Mouse (Mus musculus) heart, embryonic 10.5 days (tissue): ENCODE results near the gene Clca3a2. TPM values are rescaled to one million over a fixed set of nuclear protein-coding genes. Genes with fewer than 3 reads are reported as not detected.
A peak's percentile ranks its signal among the peaks of the same experiment; 100 is the strongest.
"Not testable (repeated sequence)": the region's sequence is repeated elsewhere in the genome, so short reads cannot be mapped to it uniquely, and the experiment has no call there.

Experiments used
- DNase-seq: peaks from one replicate; pipeline ENCODE4 v3.0.0-alpha.2; 2017; ENCODE audit warnings: low spot score
- H3K27ac ChIP-seq: fragments of 300-500 bp; sonication (generic); 2 replicates; pipeline ENCODE4 v1.5.1; 2016; ENCODE audit warnings: mild to moderate bottlenecking
- H3K27me3 ChIP-seq: fragments of 300-500 bp; sonication (generic); 2 replicates; pipeline ENCODE4 v1.6.1; 2016; ENCODE audit warnings: mild to moderate bottlenecking; ENCODE audit not compliant: poor library complexity, insufficient read depth, severe bottlenecking
- H3K36me3 ChIP-seq: fragments of 300-500 bp; sonication (generic); 2 replicates; pipeline ENCODE4 v1.6.1; 2016; ENCODE audit warnings: mild to moderate bottlenecking, moderate library complexity
- H3K4me1 ChIP-seq: fragments of 300-500 bp; sonication (generic); 2 replicates; pipeline ENCODE4 v1.6.1; 2016; ENCODE audit warnings: mild to moderate bottlenecking
- H3K4me3 ChIP-seq: fragments of 300-500 bp; sonication (generic); 2 replicates; pipeline ENCODE4 v1.5.1; 2016; ENCODE audit warnings: mild to moderate bottlenecking, moderate library complexity
- H3K9me3 ChIP-seq: fragments of 300-500 bp; sonication (generic); 2 replicates; pipeline ENCODE4 v1.6.1; 2016; ENCODE audit warnings: mild to moderate bottlenecking, moderate library complexity
- WGBS: fragments of 180-500 bp; shearing (Covaris S2); methylation state at CpG from one replicate; pipeline ENCODE4 v1.1.7; 2016; 5-methylcytosine and 5-hydroxymethylcytosine counted together
- polyA plus RNA-seq: library from polyadenylated mRNA; unstranded; fragments of >200 nt; fragmentation: Nextera tagmentation; extraction: Ambion mirVana; gene quantifications from 2 replicates; pipeline ENCODE4 v1.2.1, GENCODE M21; 2016

Gene Clca3a2
- polyA plus RNA-seq, 1 experiment from 2014 or later: 0.85 TPM

- H3K4me1 ChIP-seq: 0 out of 2 replicates have a peak, but pooled peaks cover 3% of the 10 kb centered on the region
- WGBS: 82% methylated on average over 4 of the region's 4 CpGs
- H3K27me3 ChIP-seq: no peaks in the 10 kb centered on the region
Observed at GRCm38 (mm10) chr3:144765161-144765560, 54.1 kb downstream of the Clca3a2 start.

GRCm38 (mm10) chr3:144761454-144761853 lies 57.8 kb downstream of the Clca3a2 start:
- Histone ChIP-seq H3K27me3 (no peaks in the 10 kb centered on the region), H3K27ac (no peak overlapping the region), H3K4me1 (0 out of 2 replicates have a peak, but pooled peaks cover 3% of the 10 kb centered on the region), H3K36me3 (no peaks in the 10 kb centered on the region), H3K4me3 (no peak overlapping the region), H3K9me3 (no peaks in the 10 kb centered on the region)
- 70% methylated on average over 6 of the region's 6 CpGs for WGBS
- DNase-seq: no peak

More at GRCm38 (mm10) chr3:144765161-144765560, 54.1 kb downstream of the Clca3a2 start:
- Histone ChIP-seq H3K4me3 (no peak overlapping the region), H3K36me3 (no peaks in the 10 kb centered on the region), H3K9me3 (no peaks in the 10 kb centered on the region), H3K27ac (no peak overlapping the region)
- no peak for DNase-seq

- DNase-seq: peak; percentile 80
- H3K4me1 ChIP-seq: 0 out of 2 replicates have a peak, but pooled peaks cover 3% of the 10 kb centered on the region
- H3K9me3 ChIP-seq: no peaks in the 10 kb centered on the region
- 67% methylated on average over 11 of the region's 11 CpGs for WGBS
- H3K27ac ChIP-seq: no peak within 1 kb of the TSS
- no peak within 1 kb of the TSS for H3K4me3 ChIP-seq
- H3K36me3 ChIP-seq: peaks cover 3% of the 10 kb centered on the region; the same call in 1 of the 2 replicates
- H3K27me3 ChIP-seq: no peaks in the 10 kb centered on the region
Observed at GRCm38 (mm10) chr3:144760592-144761309, 58.5 kb downstream of the Clca3a2 start, which contains the start of gene Clca3a1. TSS of gene Clca3a1 (minus strand) at chr3:144760977.

GRCm38 (mm10) chr3:144759719-144760118 lies 59.6 kb downstream of the Clca3a2 start:
- no peak overlapping the region for H3K27ac ChIP-seq
- H3K27me3 ChIP-seq: no peaks in the 10 kb centered on the region
- DNase-seq: no peak
- 77% methylated on average over 3 of the region's 3 CpGs for WGBS
- no peak overlapping the region for H3K4me3 ChIP-seq
- 0 out of 2 replicates have a peak, but pooled peaks cover 3% of the 10 kb centered on the region for H3K4me1 ChIP-seq
- no peaks in the 10 kb centered on the region for H3K9me3 ChIP-seq
- peaks cover 8% of the 10 kb centered on the region; the same call in 1 of the 2 replicates for H3K36me3 ChIP-seq

GRCm38 (mm10) chr3:144756103-144756502 lies 63.2 kb downstream of the Clca3a2 start:
- H3K4me1 ChIP-seq, H3K27me3 ChIP-seq, H3K4me3 ChIP-seq, H3K36me3 ChIP-seq, H3K27ac ChIP-seq, DNase-seq, H3K9me3 ChIP-seq: not testable (repeated sequence)
- WGBS: 85% methylated on average over 8 of the region's 8 CpGs

- no peaks in the 10 kb centered on the region for H3K27me3 ChIP-seq
- H3K36me3 ChIP-seq: peaks cover 8% of the 10 kb centered on the region; the same call in 1 of the 2 replicates
- DNase-seq: no peak
- no peak overlapping the region for H3K4me3 ChIP-seq
- no peak overlapping the region for H3K27ac ChIP-seq
- H3K4me1 ChIP-seq: no peaks in the 10 kb centered on the region
- no peaks in the 10 kb centered on the region for H3K9me3 ChIP-seq
- 8% methylated on average over 2 of the region's 2 CpGs for WGBS
Observed at GRCm38 (mm10) chr3:144753120-144753519, 66.2 kb downstream of the Clca3a2 start.

- H3K9me3 ChIP-seq, H3K4me3 ChIP-seq, DNase-seq, H3K27ac ChIP-seq, H3K4me1 ChIP-seq, H3K27me3 ChIP-seq, H3K36me3 ChIP-seq: not testable (repeated sequence)
- WGBS: 66% methylated on average over 21 of the region's 21 CpGs
Observed at GRCm38 (mm10) chr3:144749062-144749963, 70.0 kb downstream of the Clca3a2 start.

GRCm38 (mm10) chr3:144747706-144748105 lies 71.6 kb downstream of the Clca3a2 start:
- not testable (repeated sequence) for H3K27ac ChIP-seq, H3K36me3 ChIP-seq, DNase-seq, H3K4me3 ChIP-seq, H3K9me3 ChIP-seq, H3K4me1 ChIP-seq, H3K27me3 ChIP-seq
- 47% methylated on average over 3 of the region's 3 CpGs for WGBS

Other genes starting within 250 kb of the Clca3a2 start
- 8.6 and 14.0 TPM in 2 replicates for gene Hs2st1, start 249.3 kb downstream of the Clca3a2 start, polyA plus RNA-seq
- 459 and 498 TPM in 2 replicates for gene Selenof, start 249.2 kb downstream of the Clca3a2 start, polyA plus RNA-seq
- 99.9 and 114 TPM in 2 replicates for gene Sh3glb1, start 99.2 kb downstream of the Clca3a2 start, polyA plus RNA-seq
- gene Clca3a1, start 58.5 kb downstream of the Clca3a2 start, polyA plus RNA-seq: 4.1 and 9.1 TPM in 2 replicates
- gene Clca3b, start 29.9 kb upstream of the Clca3a2 start, polyA plus RNA-seq: not detected in 2 replicates
- not detected in 2 replicates for gene Clca4b, start 113.0 kb upstream of the Clca3a2 start, polyA plus RNA-seq
- 0.05 TPM in 1 of 2 replicates, not detected in the other for gene Clca4a, start 155.6 kb upstream of the Clca3a2 start, polyA plus RNA-seq
- 0.05 TPM in 1 of 2 replicates, not detected in the other for gene Clca1, start 213.3 kb upstream of the Clca3a2 start, polyA plus RNA-seq